Mouse (Mus musculus): ENCODE results near the gene L2hgdh.

- TF ChIP-seq CTCF (IDR thresholded peaks at IDR 0.05; ENCODE audit: low read depth) (no peak), EP300 (IDR thresholded peaks at IDR 0.05; ENCODE audit: low read depth) (no peak)
Observed at GRCm38 (mm10) chr12:69683537-69683936, 41.1 kb downstream of the L2hgdh start.

All from heart, postnatal 0 days (tissue).